Comparison of ENCODE assay signal across 1 mouse cellular context in the genomic region with DNA sequence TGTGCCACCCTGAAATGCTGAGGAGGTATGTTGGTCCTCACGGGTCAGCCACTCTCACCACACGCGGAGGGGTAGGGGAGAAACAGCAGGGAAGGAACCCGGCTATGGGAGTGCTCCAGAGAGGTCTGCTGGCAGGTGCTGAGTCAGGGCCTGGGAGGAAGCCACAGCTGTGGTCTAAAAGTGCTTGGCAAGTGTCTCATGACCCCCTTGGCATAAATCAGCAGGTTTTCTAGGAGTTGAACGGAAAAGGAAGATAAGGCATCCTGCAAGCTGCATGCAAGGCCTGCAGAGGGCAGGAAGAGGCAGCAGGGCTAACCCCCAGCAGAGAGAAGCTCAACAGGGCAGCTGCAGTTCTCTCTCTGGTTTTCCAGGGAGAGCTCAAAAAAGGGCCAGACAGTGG.
TF ChIP-seq lines count a peak whose summit lies in the region.

No protein-coding gene starts in this region.

TF ChIP-seq in MEL, 35 proteins besides CTCF, POLR2A, EP300 and RAD21 (continued from another document):
- TF ChIP-seq ETS1 (IDR thresholded peaks at IDR 0.05; ENCODE audit: low read depth, low read length) (peak; percentile 99), ELF1 (IDR thresholded peaks at IDR 0.05; ENCODE audit: low read depth, low read length) (peak; percentile 57; the same call in 1 of the 2 replicates), GABPA (IDR thresholded peaks at IDR 0.05; ENCODE audit: low read depth, low read length) (peak; percentile 78; the same call in 1 of the 2 replicates), TBP (IDR thresholded peaks at IDR 0.05; ENCODE audit: low read depth, low read length) (peak; percentile 79), BHLHE40 (IDR thresholded peaks at IDR 0.05; ENCODE audit: borderline replicate concordance, low read depth, low read length) (0 out of 2 replicates have a peak, but pooled peaks have one; percentile 56), NRF1 (IDR thresholded peaks at IDR 0.05; ENCODE audit: insufficient read depth, low read depth, low read length, poor library complexity, severe bottlenecking) (peak; percentile 14; the same call in 1 of the 2 replicates), USF2 (IDR thresholded peaks at IDR 0.05; ENCODE audit: borderline replicate concordance in 1 of 2, insufficient read depth in 1 of 2, low read depth in 1 of 2, low read length in 2 of 2) (no peak), TAL1 (IDR thresholded peaks at IDR 0.05; ENCODE audit: low read length) (peak; percentile 48), GATA1 (IDR thresholded peaks at IDR 0.05; ENCODE audit: low read depth, low read length) (peak; percentile 64; the same call in 1 of the 2 replicates), MXI1 (IDR thresholded peaks at IDR 0.05; ENCODE audit: low read depth, low read length) (peak; percentile 88), MYC (IDR thresholded peaks at IDR 0.05; ENCODE audit: low read depth, low read length) (0 out of 2 replicates have a peak, but pooled peaks have one; percentile 38), RCOR1 (IDR thresholded peaks at IDR 0.05; ENCODE audit: low read depth, low read length) (peak; percentile 75), HCFC1 (IDR thresholded peaks at IDR 0.05; ENCODE audit: low read depth, low read length) (peak; percentile 39; the same call in 1 of the 2 replicates), USF1 (IDR thresholded peaks at IDR 0.05; ENCODE audit: low read depth, low read length) (peak; percentile 65; the same call in 1 of the 2 replicates), TCF12 (IDR thresholded peaks at IDR 0.05; ENCODE audit: low read depth, low read length) (peak; percentile 89), POLR2AphosphoS5 (IDR thresholded peaks at IDR 0.05; ENCODE audit: borderline replicate concordance, low read depth, low read length) (no peak), SMC3 (IDR thresholded peaks at IDR 0.05; ENCODE audit: low read depth, low read length) (no peak), MAFK (IDR thresholded peaks at IDR 0.05; ENCODE audit: borderline replicate concordance, low read depth, low read length) (peak; percentile 92)
